Comparison of ENCODE assay signal across 28 mouse cellular contexts in the genomic region with DNA sequence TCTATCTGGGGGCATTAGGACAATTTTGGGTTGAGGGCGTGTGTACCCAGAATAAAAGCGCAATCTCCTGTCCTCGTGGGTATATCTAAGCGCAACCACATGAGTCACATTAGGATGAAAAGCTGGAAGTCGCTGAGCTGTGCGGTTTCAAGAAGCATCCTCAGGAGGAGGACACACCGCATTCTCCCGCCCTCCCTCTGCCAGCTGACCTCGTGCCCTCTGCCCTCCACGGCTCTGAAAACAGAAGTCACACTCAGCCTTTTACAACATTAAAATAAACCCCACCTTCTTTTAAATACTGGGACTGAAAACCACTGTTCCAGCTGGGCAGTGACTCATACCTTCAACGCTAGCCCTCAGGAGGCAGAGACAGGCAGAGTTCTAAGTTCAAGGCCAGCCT. TPM values are rescaled to one million over a fixed set of nuclear protein-coding genes. Genes with fewer than 3 reads are reported as not detected.
DNase-seq lines count a peak whose midpoint lies in the region; ATAC-seq and TF ChIP-seq lines count a peak whose summit lies in the region.
"Had no signal": no experiment of that assay in that cellular context is flagged by ENCODE, and none has a peak within 500 bp of the region (broad histone marks: within the 10 kb centered on the region; RNA-seq: fewer than 3 reads in every experiment).

No protein-coding gene starts in this region.

- H3K27me3 ChIP-seq in C2C12 (ENCODE audit: control insufficient read depth, insufficient read depth, insufficient read length) = no peaks in the 10 kb centered on the region
- H3K27me3 ChIP-seq in embryonic facial prominence, embryonic 10.5 days (replicated peaks; ENCODE audit: low read depth, poor library complexity, severe bottlenecking) = no peaks in the 10 kb centered on the region
- no peaks in the 10 kb centered on the region for H3K27me3 ChIP-seq in kidney, embryonic 15.5 days
- H3K27me3 ChIP-seq: CH12.LX; embryonic facial prominence, embryonic 15.5 days; forebrain, embryonic 15.5 days; heart, embryonic 15.5 days; hindbrain, embryonic 15.5 days; Patski had no signal

- H3K4me2 ChIP-seq in kidney, embryonic 15.5 days = no peak overlapping the region
- H3K4me2 ChIP-seq: embryonic facial prominence, embryonic 15.5 days; forebrain, embryonic 15.5 days; heart, embryonic 11.5 days; heart, embryonic 15.5 days; hindbrain, embryonic 15.5 days had no signal

- no peaks in the 10 kb centered on the region for H3K79me2 ChIP-seq in C2C12 (ENCODE audit: control insufficient read depth, insufficient read depth)

- H3K36me3 ChIP-seq in C2C12 (ENCODE audit: control insufficient read depth, insufficient read depth) = no peaks in the 10 kb centered on the region
- H3K36me3 ChIP-seq in embryonic facial prominence, embryonic 10.5 days (replicated peaks) = no peaks in the 10 kb centered on the region
- no peaks in the 10 kb centered on the region for H3K36me3 ChIP-seq in kidney, embryonic 15.5 days
- H3K36me3 ChIP-seq: embryonic facial prominence, embryonic 15.5 days; forebrain, embryonic 15.5 days; heart, embryonic 15.5 days; hindbrain, embryonic 10.5 days; hindbrain, embryonic 15.5 days had no signal

- ATAC-seq in common myeloid progenitor, adult 5-6 weeks (replicated peaks; ENCODE audit: low read depth, poor library complexity, severe bottlenecking) = 0 out of 2 replicates have a peak, but pooled peaks have one; percentile 20
- peak; percentile 45; the same call in 1 of the 2 replicates for ATAC-seq in megakaryocyte progenitor cell, adult 5-6 weeks (replicated peaks; ENCODE audit: poor library complexity)
- no peak for ATAC-seq in erythroblast, adult 5-6 weeks (replicated peaks; ENCODE audit: low FRiP score, poor library complexity, severe bottlenecking)
- ATAC-seq in kidney, embryonic 15.5 days (replicated peaks; ENCODE audit: low FRiP score) = no peak
- ATAC-seq: activated CD4-positive, CD25-positive, alpha-beta regulatory T cell, adult 4 months; forebrain, embryonic 15.5 days; inflammation-experienced regulatory T-cells, adult 6 months; Patski had no signal

- no peak for TF ChIP-seq CTCF in C2C12 (IDR thresholded peaks at IDR 0.05; ENCODE audit: control insufficient read depth, insufficient read depth, insufficient read length)

- no peaks in the 10 kb centered on the region for H3K9me3 ChIP-seq in embryonic facial prominence, embryonic 10.5 days
- no peaks in the 10 kb centered on the region for H3K9me3 ChIP-seq in kidney, embryonic 15.5 days (replicated peaks)
- H3K9me3 ChIP-seq: embryonic facial prominence, embryonic 15.5 days; forebrain, embryonic 15.5 days; heart, embryonic 15.5 days; hindbrain, embryonic 10.5 days; hindbrain, embryonic 15.5 days had no signal

- no peak overlapping the region for H3K9ac ChIP-seq in kidney, embryonic 15.5 days
- H3K9ac ChIP-seq: embryonic facial prominence, embryonic 15.5 days; forebrain, embryonic 15.5 days; heart, embryonic 15.5 days; hindbrain, embryonic 15.5 days had no signal

- WGBS in embryonic facial prominence, embryonic 10.5 days = 66% methylated on average over 11 of the region's 11 CpGs
- 69% methylated on average over 11 of the region's 11 CpGs for WGBS in kidney, embryonic 15.5 days

- peaks cover 11% of the 10 kb centered on the region; the same call in 1 of the 2 replicates for H3K4me1 ChIP-seq in embryonic facial prominence, embryonic 10.5 days
- H3K4me1 ChIP-seq in kidney, embryonic 15.5 days = 0 out of 2 replicates have a peak, but pooled peaks cover 5% of the 10 kb centered on the region
- H3K4me1 ChIP-seq: embryonic facial prominence, embryonic 15.5 days; forebrain, embryonic 15.5 days; heart, embryonic 15.5 days; hindbrain, embryonic 15.5 days had no signal

- DNase-seq in heart, adult 11 months = peak; percentile 90
- no peak for DNase-seq in heart, postnatal 36 days
- DNase-seq in embryonic facial prominence, embryonic 10.5 days (ENCODE audit: low spot score) = no peak
- DNase-seq: adrenal gland, postnatal 14 days; cerebellum, adult 2 months; gastrocnemius, postnatal 36 days; heart, adult 2 months; heart, postnatal 14 days had no signal

- H3K4me3 ChIP-seq in C2C12 (ENCODE audit: insufficient read depth, poor library complexity, severe bottlenecking) = no peak overlapping the region
- no peak overlapping the region for H3K4me3 ChIP-seq in embryonic facial prominence, embryonic 10.5 days
- no peak overlapping the region for H3K4me3 ChIP-seq in kidney, embryonic 15.5 days (replicated peaks)
- H3K4me3 ChIP-seq: embryonic facial prominence, embryonic 15.5 days; forebrain, embryonic 15.5 days; heart, adult 2 months; heart, embryonic 15.5 days; hindbrain, embryonic 10.5 days; hindbrain, embryonic 15.5 days had no signal

- intact Hi-C loops in heart, postnatal 36 days (cut with DNase I) = no loop called here

- H3K79me3 ChIP-seq in C2C12 (ENCODE audit: low read depth) = no peaks in the 10 kb centered on the region

- H3ac ChIP-seq in C2C12 (ENCODE audit: control insufficient read depth, insufficient read length, low read depth) = no peak overlapping the region

- no peak overlapping the region for H3K27ac ChIP-seq in embryonic facial prominence, embryonic 10.5 days (replicated peaks)
- no peak overlapping the region for H3K27ac ChIP-seq in kidney, embryonic 15.5 days
- H3K27ac ChIP-seq: embryonic facial prominence, embryonic 15.5 days; forebrain, embryonic 15.5 days; heart, adult 2 months; heart, embryonic 15.5 days; hindbrain, embryonic 10.5 days; hindbrain, embryonic 15.5 days had no signal

TF ChIP-seq in C2C12, 6 proteins besides CTCF, POLR2A, EP300 and RAD21:
- TF ChIP-seq FOSL1 (IDR thresholded peaks at IDR 0.05; ENCODE audit: insufficient read depth, low read length, poor library complexity, severe bottlenecking) = peak; percentile 4
- TF ChIP-seq MYOD1 (IDR thresholded peaks at IDR 0.05; ENCODE audit: control insufficient read depth, insufficient read length, low read depth) = no peak
TF ChIP-seq in C2C12: peak in this region for 1.

RNA-seq across cellular contexts. Expression of gene Stpg4, which starts 30.5 kb away (rescaled TPM):
- not detected for total RNA-seq in heart, postnatal 36 days (2021)
- polyA plus RNA-seq in C2C12 (2012; fragmentation: generic; extraction: Trizol) = not detected
- total RNA-seq in common myeloid progenitor, adult 5-6 weeks (2017) = not detected in 2 replicates
- 1.0 TPM in 1 of 2 replicates, not detected in the other for total RNA-seq in megakaryocyte progenitor cell, adult 5-6 weeks (2015)
- not detected in 2 replicates for total RNA-seq in megakaryocyte progenitor cell, adult 5-6 weeks (2017)
- polyA plus RNA-seq in embryonic facial prominence, embryonic 10.5 days (2016; fragmentation: Nextera tagmentation; extraction: Ambion mirVana) = not detected in 2 replicates
- total RNA-seq in erythroblast, adult 5-6 weeks (2015; ENCODE audit: low replicate concordance) = not detected in 2 replicates
- total RNA-seq in erythroblast, adult 5-6 weeks (2017; ENCODE audit: low replicate concordance) = not detected in 2 replicates
- not detected in 2 replicates for polyA plus RNA-seq in kidney, embryonic 15.5 days (2015; fragmentation: Nextera tagmentation; extraction: Ambion mirVana)
- total RNA-seq: adrenal gland, adult 18-20 months; adrenal gland, postnatal 14 days; CH12.LX; gastrocnemius, adult 8-10 months; gastrocnemius, postnatal 36 days; heart, adult 2 months; heart, postnatal 14 days had no signal
- polyA plus RNA-seq: activated CD4-positive, CD25-positive, alpha-beta regulatory T cell, adult 4 months; cerebellum, adult 2 months; cortical plate, adult 2 months; embryonic facial prominence, embryonic 11.5 days; embryonic facial prominence, embryonic 15.5 days; forebrain, embryonic 11.5 days; forebrain, embryonic 15.5 days; heart, embryonic 11.5 days; heart, embryonic 15.5 days; hindbrain, embryonic 10.5 days; hindbrain, embryonic 15.5 days; Patski had no signal

RNA-seq across cellular contexts. Expression of gene Calm2, which starts 49.6 kb away (rescaled TPM):
- 100 to 1,000 TPM; 133 to 154 TPM for total RNA-seq in heart, postnatal 36 days (2021)
- 321 TPM for polyA plus RNA-seq in C2C12 (2012; fragmentation: generic; extraction: Trizol)
- total RNA-seq in common myeloid progenitor, adult 5-6 weeks (2017) = 1,176 and 1,253 TPM in 2 replicates
- total RNA-seq in megakaryocyte progenitor cell, adult 5-6 weeks (2015) = 664 and 692 TPM in 2 replicates
- total RNA-seq in megakaryocyte progenitor cell, adult 5-6 weeks (2017) = 1,536 and 1,800 TPM in 2 replicates
- polyA plus RNA-seq in embryonic facial prominence, embryonic 10.5 days (2016; fragmentation: Nextera tagmentation; extraction: Ambion mirVana) = 1,075 and 1,119 TPM in 2 replicates
- total RNA-seq in erythroblast, adult 5-6 weeks (2015; ENCODE audit: low replicate concordance) = 185 and 230 TPM in 2 replicates
- 221 and 301 TPM in 2 replicates for total RNA-seq in erythroblast, adult 5-6 weeks (2017; ENCODE audit: low replicate concordance)
- 1,006 and 1,087 TPM in 2 replicates for polyA plus RNA-seq in kidney, embryonic 15.5 days (2015; fragmentation: Nextera tagmentation; extraction: Ambion mirVana)

Comparison
In these comparisons a context has a peak if more than half of its experiments do, and no peak if none do; other contexts are left out.
1. ATAC-seq: peak in common myeloid progenitor, adult 5-6 weeks (single experiment) and megakaryocyte progenitor cell, adult 5-6 weeks (single experiment); none in erythroblast, adult 5-6 weeks (single experiment) and kidney, embryonic 15.5 days (single experiment).